ENCODE assay signal across 18 mouse cellular contexts in the genomic region with DNA sequence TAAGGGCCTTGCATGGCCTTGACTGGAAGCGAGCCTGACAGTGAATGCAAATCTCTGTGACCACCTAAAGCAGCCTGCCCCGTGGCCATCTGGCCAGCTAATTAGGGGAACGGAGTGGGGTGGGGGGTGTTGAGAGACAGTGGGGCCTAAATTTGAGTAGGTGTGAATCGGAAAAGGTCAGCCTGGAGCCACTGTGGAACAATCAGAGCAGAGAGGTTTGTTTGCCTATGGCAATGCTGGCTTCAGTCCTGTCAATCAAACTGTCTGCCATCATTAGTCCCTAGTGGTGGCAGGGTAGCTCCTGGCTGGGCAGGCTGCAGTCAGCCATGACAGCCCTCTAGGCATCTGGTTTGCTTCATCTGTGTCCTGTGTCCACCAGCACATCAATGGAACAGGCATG. TPM values are rescaled to one million over a fixed set of nuclear protein-coding genes. Genes with fewer than 3 reads are reported as not detected.
A peak's percentile ranks its signal among the peaks of the same experiment; 100 is the strongest.
DNase-seq lines count a peak whose midpoint lies in the region; ATAC-seq and TF ChIP-seq lines count a peak whose summit lies in the region.
"Had no signal": no experiment of that assay in that cellular context is flagged by ENCODE, and none has a peak within 500 bp of the region (broad histone marks: within the 10 kb centered on the region; RNA-seq: fewer than 3 reads in every experiment).

No protein-coding gene starts in this region.

- H3K36me3 ChIP-seq in neural tube, embryonic 15.5 days, result no peaks in the 10 kb centered on the region
- H3K36me3 ChIP-seq in forebrain, embryonic 15.5 days, result peaks cover 3% of the 10 kb centered on the region
- no peaks in the 10 kb centered on the region for H3K36me3 ChIP-seq in midbrain, embryonic 16.5 days (ENCODE audit: control insufficient read depth, insufficient read depth, low read length)
- no peaks in the 10 kb centered on the region for H3K36me3 ChIP-seq in stomach, postnatal 0 days (ENCODE audit: control insufficient read depth, insufficient read depth, low read length)
- H3K36me3 ChIP-seq: heart, embryonic 15.5 days; hindbrain, embryonic 15.5 days; limb, embryonic 15.5 days; neural tube, embryonic 13.5 days had no signal

- H3K4me1 ChIP-seq in neural tube, embryonic 15.5 days, result peaks cover 9% of the 10 kb centered on the region
- H3K4me1 ChIP-seq in forebrain, embryonic 15.5 days, result peaks cover 3% of the 10 kb centered on the region; the same call in 1 of the 2 replicates
- peaks cover 6% of the 10 kb centered on the region; the same call in 1 of the 2 replicates for H3K4me1 ChIP-seq in midbrain, embryonic 16.5 days (ENCODE audit: control insufficient read depth, insufficient read depth, low read length)
- no peaks in the 10 kb centered on the region for H3K4me1 ChIP-seq in stomach, postnatal 0 days (replicated peaks; ENCODE audit: control insufficient read depth, insufficient read depth)
- H3K4me1 ChIP-seq: heart, embryonic 15.5 days had no signal

- peak; percentile 34 for DNase-seq in embryo, embryonic 10 days (ENCODE audit: low spot score)
- DNase-seq in embryo, embryonic 10.5 days (ENCODE audit: low spot score), result no peak
- DNase-seq in neural tube, embryonic 10.5 days (ENCODE audit: extremely low spot score, low spot score), result peak; percentile 27
- no peak for DNase-seq in stomach, postnatal 0 days (ENCODE audit: low spot score)
- DNase-seq in left cerebral cortex, adult 9 months (ENCODE audit: low spot score in 2 of 2), result no peak
- DNase-seq: kidney, adult 18-20 months; lung, adult 18-20 months; lung, postnatal 36 days; spleen, adult 18-20 months; thymus, postnatal 25 days had no signal

- no peak for ATAC-seq in neural tube, embryonic 15.5 days (ENCODE audit: low FRiP score)
- peak; percentile 11; the same call in 1 of the 2 replicates for ATAC-seq in forebrain, embryonic 15.5 days (replicated peaks)
- ATAC-seq in midbrain, embryonic 16.5 days, result peak; percentile 11; the same call in 1 of the 2 replicates
- no peak for ATAC-seq in stomach, postnatal 0 days (ENCODE audit: low FRiP score, low TSS enrichment)

- H3K27ac ChIP-seq in neural tube, embryonic 15.5 days (replicated peaks), result no peak overlapping the region
- 0 out of 2 replicates have a peak overlapping the region, but pooled peaks have one; percentile 2 for H3K27ac ChIP-seq in forebrain, embryonic 15.5 days (replicated peaks)
- 0 out of 2 replicates have a peak overlapping the region, but pooled peaks have one; percentile 33 for H3K27ac ChIP-seq in midbrain, embryonic 16.5 days (ENCODE audit: low read length)
- H3K27ac ChIP-seq in stomach, postnatal 0 days (replicated peaks), result no peak overlapping the region
- H3K27ac ChIP-seq: heart, embryonic 15.5 days; hindbrain, embryonic 15.5 days; limb, embryonic 15.5 days; neural tube, embryonic 13.5 days had no signal

- H3K4me2 ChIP-seq in neural tube, embryonic 15.5 days, result no peak overlapping the region
- H3K4me2 ChIP-seq in forebrain, embryonic 15.5 days (replicated peaks), result no peak overlapping the region
- no peak overlapping the region for H3K4me2 ChIP-seq in midbrain, embryonic 16.5 days (ENCODE audit: low read length)
- no peak overlapping the region for H3K4me2 ChIP-seq in stomach, postnatal 0 days (replicated peaks; ENCODE audit: low read depth)
- H3K4me2 ChIP-seq: heart, embryonic 15.5 days; hindbrain, embryonic 15.5 days; limb, embryonic 15.5 days; neural tube, embryonic 13.5 days had no signal

- no peak overlapping the region for H3K4me3 ChIP-seq in neural tube, embryonic 15.5 days (replicated peaks)
- H3K4me3 ChIP-seq in forebrain, embryonic 15.5 days, result no peak overlapping the region
- no peak overlapping the region for H3K4me3 ChIP-seq in midbrain, embryonic 16.5 days (ENCODE audit: low read depth, low read length)
- no peak overlapping the region for H3K4me3 ChIP-seq in stomach, postnatal 0 days (ENCODE audit: low read depth, low read length)
- H3K4me3 ChIP-seq: heart, embryonic 15.5 days; hindbrain, embryonic 15.5 days; limb, embryonic 15.5 days; neural tube, embryonic 13.5 days had no signal

- H3K9ac ChIP-seq in neural tube, embryonic 15.5 days (replicated peaks), result no peak overlapping the region
- H3K9ac ChIP-seq in forebrain, embryonic 15.5 days (replicated peaks), result no peak overlapping the region
- no peak overlapping the region for H3K9ac ChIP-seq in midbrain, embryonic 16.5 days (ENCODE audit: low read depth, low read length)
- H3K9ac ChIP-seq in stomach, postnatal 0 days (ENCODE audit: low read length), result no peak overlapping the region
- H3K9ac ChIP-seq: heart, embryonic 15.5 days; hindbrain, embryonic 15.5 days; limb, embryonic 15.5 days; neural tube, embryonic 13.5 days had no signal

- no peak for TF ChIP-seq EP300 in stomach, postnatal 0 days (optimal IDR thresholded peaks at IDR 0.05)

- WGBS in neural tube, embryonic 15.5 days, result 38% methylated on average over 4 of the region's 4 CpGs
- WGBS in forebrain, embryonic 15.5 days, result 41% methylated on average over 4 of the region's 4 CpGs
- WGBS in midbrain, embryonic 16.5 days, result 31% methylated on average over 4 of the region's 4 CpGs
- 34% methylated on average over 4 of the region's 4 CpGs for WGBS in stomach, postnatal 0 days

- TF ChIP-seq CTCF in stomach, postnatal 0 days (IDR thresholded peaks at IDR 0.05; ENCODE audit: low read depth), result no peak

- peaks cover 3% of the 10 kb centered on the region; the same call in 1 of the 2 replicates for H3K27me3 ChIP-seq in neural tube, embryonic 15.5 days (replicated peaks)
- H3K27me3 ChIP-seq in forebrain, embryonic 15.5 days, result no peaks in the 10 kb centered on the region
- H3K27me3 ChIP-seq in midbrain, embryonic 16.5 days (ENCODE audit: control insufficient read depth, insufficient read depth, low read depth, low read length), result no peaks in the 10 kb centered on the region
- no peaks in the 10 kb centered on the region for H3K27me3 ChIP-seq in stomach, postnatal 0 days (ENCODE audit: control insufficient read depth, insufficient read depth, low read length)
- H3K27me3 ChIP-seq: hindbrain, embryonic 15.5 days; limb, embryonic 15.5 days; neural tube, embryonic 13.5 days had no signal

- no peaks in the 10 kb centered on the region for H3K9me3 ChIP-seq in neural tube, embryonic 15.5 days (replicated peaks)
- no peaks in the 10 kb centered on the region for H3K9me3 ChIP-seq in forebrain, embryonic 15.5 days
- H3K9me3 ChIP-seq in midbrain, embryonic 16.5 days (replicated peaks; ENCODE audit: control insufficient read depth, low read length, poor library complexity, severe bottlenecking), result no peaks in the 10 kb centered on the region
- H3K9me3 ChIP-seq in stomach, postnatal 0 days (ENCODE audit: control insufficient read depth, low read length), result no peaks in the 10 kb centered on the region
- H3K9me3 ChIP-seq: heart, embryonic 15.5 days; hindbrain, embryonic 15.5 days; limb, embryonic 15.5 days; neural tube, embryonic 13.5 days had no signal

RNA-seq across cellular contexts. Expression of a gene that starts 10.5 kb away (rescaled TPM):
- polyA plus RNA-seq in neural tube, embryonic 15.5 days (2015; fragmentation: Nextera tagmentation; extraction: Ambion mirVana), result 6.5 and 9.3 TPM in 2 replicates
- polyA plus RNA-seq in forebrain, embryonic 15.5 days (2015; fragmentation: Nextera tagmentation; extraction: Ambion mirVana), result 8.3 and 8.6 TPM in 2 replicates
- 9.1 and 13.0 TPM in 2 replicates for polyA plus RNA-seq in midbrain, embryonic 16.5 days (2015; fragmentation: Nextera tagmentation; extraction: Ambion mirVana)
- 1.2 TPM in 2 replicates for polyA plus RNA-seq in stomach, postnatal 0 days (2015; fragmentation: Nextera tagmentation; extraction: Ambion mirVana)

RNA-seq across cellular contexts. Expression of a gene that starts 29.8 kb away (rescaled TPM):
- 0.06 and 0.50 TPM in 2 replicates for polyA plus RNA-seq in neural tube, embryonic 15.5 days (2015; fragmentation: Nextera tagmentation; extraction: Ambion mirVana)
- polyA plus RNA-seq in forebrain, embryonic 15.5 days (2015; fragmentation: Nextera tagmentation; extraction: Ambion mirVana), result not detected in 2 replicates
- polyA plus RNA-seq in midbrain, embryonic 16.5 days (2015; fragmentation: Nextera tagmentation; extraction: Ambion mirVana), result 0.05 and 0.19 TPM in 2 replicates
- 17.2 and 20.5 TPM in 2 replicates for polyA plus RNA-seq in stomach, postnatal 0 days (2015; fragmentation: Nextera tagmentation; extraction: Ambion mirVana)
- polyA plus RNA-seq: C2C12; neural tube, embryonic 13.5 days had no signal

Comparison
In these comparisons a context has a peak if more than half of its experiments do, and no peak if none do; other contexts are left out.
1. DNase-seq: peak in embryo, embryonic 10 days (single experiment) and neural tube, embryonic 10.5 days (single experiment); none in embryo, embryonic 10.5 days (single experiment), stomach, postnatal 0 days (single experiment) and left cerebral cortex, adult 9 months (0 of 2).
2. ATAC-seq: peak in forebrain, embryonic 15.5 days (single experiment) and midbrain, embryonic 16.5 days (single experiment); none in neural tube, embryonic 15.5 days (single experiment) and stomach, postnatal 0 days (single experiment).
3. H3K27ac ChIP-seq: peak in forebrain, embryonic 15.5 days (single experiment) and midbrain, embryonic 16.5 days (single experiment); none in neural tube, embryonic 15.5 days (single experiment) and stomach, postnatal 0 days (single experiment).
4. RNA of a gene that starts 29.8 kb away (polyA plus RNA-seq): 17.2 to 20.5 TPM in stomach, postnatal 0 days; 0.06 to 0.50 TPM in neural tube, embryonic 15.5 days, 0.05 to 0.19 TPM in midbrain, embryonic 16.5 days and not detected in forebrain, embryonic 15.5 days; every median in the first group is over 10 times any median in the second.